Mouse (Mus musculus): ENCODE data around the gene 1110057P08Rik.
"Not testable (repeated sequence)": the region's sequence is repeated elsewhere in the genome, so short reads cannot be mapped to it uniquely, and the experiment has no call there.

1110057P08Rik gene

DNA sequence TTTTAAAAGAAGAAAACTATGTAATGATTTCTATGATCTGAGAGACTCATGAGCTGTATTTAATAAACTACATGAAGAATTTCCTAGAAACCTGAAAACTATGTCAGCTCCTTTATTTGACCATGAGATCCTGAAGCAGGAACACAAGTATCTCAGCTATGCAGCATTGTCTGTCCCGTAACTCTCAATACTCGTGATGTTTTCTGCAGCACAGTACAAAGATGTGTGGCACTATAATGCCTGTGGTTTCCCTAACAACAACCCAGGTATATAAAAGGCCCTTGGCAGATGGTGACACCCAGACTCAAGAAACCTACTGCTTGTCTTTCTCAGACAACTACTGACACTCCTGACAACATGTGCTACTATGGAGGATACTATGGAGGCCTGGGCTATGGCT is at the start of gene 1110057P08Rik:
Gene 1110057P08Rik, plus strand, starts transcription at position 301 of the 400 bp plus-strand sequence.
- DNase-seq (ENCODE audit: low spot score in 2 of 2) = no peak

DNA sequence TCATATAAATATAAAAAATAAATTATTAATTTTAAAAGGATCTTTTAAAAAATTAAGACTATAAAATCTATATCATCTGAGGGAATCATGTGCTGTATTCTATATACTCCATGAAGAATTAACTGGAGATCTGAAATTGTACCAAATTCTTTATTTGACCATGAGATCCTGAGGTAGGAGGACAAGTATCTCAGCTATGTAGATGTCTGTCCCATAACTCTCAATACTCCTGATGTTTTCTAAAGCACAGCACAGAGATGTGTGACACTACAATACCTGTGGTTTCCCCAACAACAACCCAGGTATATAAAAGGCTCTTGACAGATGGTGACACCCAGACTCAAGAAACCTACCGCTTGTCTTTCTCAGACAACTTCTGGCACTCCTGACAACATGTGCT is 34.0 kb upstream of the 1110057P08Rik start, which contains the start of gene Gm6358:
Gene Gm6358, plus strand, starts transcription at position 301 of the 400 bp plus-strand sequence.
- no peak for DNase-seq (ENCODE audit: low spot score in 2 of 2)

DNA sequence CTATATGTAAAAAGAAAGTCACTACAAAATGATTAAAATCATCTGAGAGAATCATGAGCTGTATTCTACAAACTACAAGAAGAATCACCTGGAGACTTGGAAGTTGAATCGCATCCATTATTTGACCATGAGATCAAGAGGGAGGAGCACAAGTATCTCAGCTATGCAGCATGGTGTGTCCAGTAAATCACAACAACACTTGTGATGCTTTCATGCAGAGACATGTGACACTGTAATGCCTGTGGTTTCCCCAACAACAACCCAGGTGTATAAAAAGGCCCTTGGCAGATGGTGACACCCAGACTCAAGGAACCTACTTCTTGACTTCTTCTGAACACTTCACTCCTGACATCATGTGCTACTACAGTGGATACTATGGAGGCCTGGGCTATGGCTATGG is 23.7 kb upstream of the 1110057P08Rik start, which contains the start of gene Gm10061:
Gene Gm10061, plus strand, starts transcription at position 301 of the 400 bp plus-strand sequence.
- DNase-seq (ENCODE audit: low spot score in 2 of 2) = no peak

GRCm38 (mm10) chr16:89157652-89158051 is 16.9 kb upstream of the 1110057P08Rik start, which contains the start of gene Gm9789:
Gm9789 (plus strand) TSS chr16:89157952.
- DNase-seq (ENCODE audit: low spot score in 2 of 2) = no peak

- not testable (repeated sequence) for DNase-seq (ENCODE audit: low spot score in 2 of 2)
Observed at GRCm38 (mm10) chr16:89169190-89169589, 5.3 kb upstream of the 1110057P08Rik start, which contains the start of gene Gm7735. Gm7735 (plus strand) TSS chr16:89169490.

GRCm38 (mm10) chr16:89188621-89189020 is 14.1 kb downstream of the 1110057P08Rik start:
- DNase-seq (ENCODE audit: low spot score in 2 of 2) = no peak

DNA sequence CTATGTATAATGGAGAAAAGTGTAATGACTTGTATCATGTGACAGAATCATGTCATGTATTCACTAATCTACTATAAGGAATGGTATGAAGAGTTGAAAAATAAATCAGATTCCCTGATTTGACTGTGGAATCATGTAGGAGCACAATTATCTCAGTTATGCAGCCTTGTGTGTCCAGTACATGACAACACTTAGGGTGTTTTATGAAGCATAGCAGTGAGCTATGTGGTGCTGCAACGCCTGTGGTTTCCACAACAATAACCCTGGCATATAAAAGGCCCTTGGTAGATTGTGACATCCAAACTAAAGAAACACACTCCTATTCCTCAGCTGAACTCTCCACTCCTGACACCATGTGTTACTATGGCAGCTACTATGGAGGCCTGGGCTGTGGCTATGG is 31.0 kb downstream of the 1110057P08Rik start, which contains the start of gene Krtap20-2:
Gene Krtap20-2, plus strand, starts transcription at position 301 of the 400 bp plus-strand sequence.
- no peak for DNase-seq (ENCODE audit: low spot score in 2 of 2)
